Mouse (Mus musculus) kidney, adult 2 months (tissue): ENCODE results near the gene Naglu.

Experiments used
- CTCF ChIP-seq: fragments of 200-500 bp; conservative IDR thresholded peaks from 2 replicates; pipeline ENCODE4 v1.5.1; 2011; ENCODE audit warnings: low read depth, mild to moderate bottlenecking, control low read depth, low read length, moderate library complexity, mixed read lengths; ENCODE audit not compliant: insufficient read depth, insufficient read length
- POLR2A ChIP-seq: fragments of 200-500 bp; IDR thresholded peaks from one replicate; pipeline ENCODE4 v1.6.1; 2011; ENCODE audit warnings: low read depth, low read length, control low read depth

DNA sequence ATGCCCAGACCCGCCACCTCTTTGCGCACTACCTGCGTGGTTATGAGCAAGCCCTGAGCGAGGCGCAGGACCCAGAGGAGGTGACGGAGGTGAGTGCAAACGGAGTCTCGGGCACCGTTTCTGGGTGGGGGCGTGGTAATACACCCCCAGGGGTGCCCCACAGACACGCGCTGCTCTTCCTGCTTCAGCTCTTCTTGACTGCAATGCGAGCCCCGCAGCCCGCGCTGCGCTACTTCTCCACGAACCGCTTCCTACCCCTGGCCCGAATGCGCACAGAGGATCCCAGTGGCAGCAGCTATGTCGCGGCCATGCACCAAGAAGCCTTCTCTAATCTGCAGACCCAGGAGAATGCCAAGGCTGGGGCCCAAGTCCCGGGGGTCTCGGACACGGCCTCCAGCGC is 9.9 kb downstream of the Naglu start:
- no peak for TF ChIP-seq CTCF
- no peak for TF ChIP-seq POLR2A
